Mouse (Mus musculus) hindbrain, postnatal 0 days (tissue): ENCODE results near the gene Ranbp3. TPM values are rescaled to one million over a fixed set of nuclear protein-coding genes. Genes with fewer than 3 reads are reported as not detected.
A peak's percentile ranks its signal among the peaks of the same experiment; 100 is the strongest.

Experiments
- ATAC-seq: fragments of 200-750 bp; cut with Nextera tagmentation; 2 replicates; pipeline ENCODE4 v1.8.0; 2017; ENCODE audit warnings: mild to moderate bottlenecking, moderate TSS enrichment, moderate library complexity
- DNase-seq: peaks from one replicate; pipeline ENCODE4 v3.0.0-alpha.2; 2015; ENCODE audit warnings: low spot score
- H3K27ac ChIP-seq: fragments of 300-500 bp; sonication (generic); 2 replicates; pipeline ENCODE4 v1.5.1; 2014; ENCODE audit warnings: mild to moderate bottlenecking
- H3K27me3 ChIP-seq: fragments of 300-500 bp; sonication (generic); 2 replicates; pipeline ENCODE4 v1.6.1; 2014; ENCODE audit warnings: low read length, mixed read lengths; ENCODE audit not compliant: insufficient read depth
- H3K36me3 ChIP-seq: fragments of 300-500 bp; sonication (generic); 2 replicates; pipeline ENCODE4 v1.6.1; 2014; ENCODE audit warnings: low read length, mixed read lengths; ENCODE audit not compliant: insufficient read depth
- H3K4me1 ChIP-seq: fragments of 300-500 bp; sonication (generic); 2 replicates; pipeline ENCODE4 v1.6.1; 2014; ENCODE audit warnings: antibody characterized with exemption, low read length, mixed read lengths; ENCODE audit not compliant: insufficient read depth
- H3K4me2 ChIP-seq: fragments of 300-500 bp; sonication (generic); 2 replicates; pipeline ENCODE4 v1.6.1; 2014; ENCODE audit warnings: low read depth, mild to moderate bottlenecking, low read length, moderate library complexity, mixed read lengths
- H3K4me3 ChIP-seq: fragments of 300-500 bp; sonication (generic); 2 replicates; pipeline ENCODE4 v1.5.1; 2014; ENCODE audit warnings: low read length
- H3K9ac ChIP-seq: fragments of 300-500 bp; sonication (generic); replicated peaks from 2 replicates; pipeline ENCODE4 v1.6.1; 2014; ENCODE audit warnings: mild to moderate bottlenecking, low read length, moderate library complexity, mixed read lengths
- H3K9me3 ChIP-seq: fragments of 300-500 bp; sonication (generic); 2 replicates; pipeline ENCODE4 v1.6.1; 2016; ENCODE audit warnings: low read length, mixed read lengths
- CTCF ChIP-seq: IDR thresholded peaks from 2 replicates; pipeline ENCODE4 v1.5.1; 2016; ENCODE audit warnings: antibody characterized with exemption, control low read depth, low read depth
- WGBS: fragments of 180-500 bp; shearing (Covaris S2); extraction: QIAGEN DNeasy Blood & Tissue Kit; methylation state at CpG from one replicate; pipeline ENCODE4 v1.1.7; 2014; 5-methylcytosine and 5-hydroxymethylcytosine counted together
- polyA plus RNA-seq: library from polyadenylated mRNA; unstranded; fragments of >200 nt; fragmentation: Nextera tagmentation; extraction: Ambion mirVana; gene quantifications from 2 replicates; pipeline ENCODE4 v1.2.1, GENCODE M21; 2015
- total RNA-seq: library from RNA; depleted of rRNA; stranded (reverse); fragments of >200 nt; gene quantifications from 2 replicates; pipeline ENCODE4 v1.2.3, GENCODE M21; 2014

The Ranbp3 gene
- total and polyA plus RNA-seq, 2 experiments from 2014 or later: 88.7 to 121 TPM

GRCm38 (mm10) chr17:56656171-56656570, 16.9 kb upstream of the Ranbp3 start:
- TF ChIP-seq CTCF: no peak
- WGBS: 87% methylated on average over 6 of the region's 6 CpGs
- H3K36me3 ChIP-seq: no peaks in the 10 kb centered on the region
- no peak for ATAC-seq
- H3K9ac ChIP-seq: no peak overlapping the region
- no peaks in the 10 kb centered on the region for H3K9me3 ChIP-seq
- no peaks in the 10 kb centered on the region for H3K4me1 ChIP-seq
- H3K27me3 ChIP-seq: no peaks in the 10 kb centered on the region
- H3K27ac ChIP-seq: no peak overlapping the region
- H3K4me3 ChIP-seq: no peak overlapping the region
- H3K4me2 ChIP-seq: no peak overlapping the region
- no peak for DNase-seq

DNA sequence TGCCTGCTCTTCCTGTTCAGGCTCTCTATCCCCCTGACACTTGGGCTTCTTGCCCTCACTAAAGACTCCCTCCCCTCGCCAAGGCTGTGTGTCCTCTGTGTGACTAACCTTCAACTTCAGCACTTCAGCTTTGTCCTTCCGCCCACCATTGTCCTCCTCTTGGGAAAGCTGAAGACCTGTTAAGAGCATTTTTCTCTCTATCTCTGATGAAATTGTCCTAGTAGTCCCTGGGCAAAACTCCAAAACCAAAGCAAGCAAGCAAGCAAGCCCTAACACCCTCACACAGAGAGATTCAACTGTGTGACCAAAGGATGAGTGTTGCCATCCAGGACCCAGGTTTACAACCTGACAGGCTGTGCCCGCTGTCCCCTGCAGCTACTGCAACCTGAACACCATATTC, 9.4 kb upstream of the Ranbp3 start:
- H3K27ac ChIP-seq: no peak overlapping the region
- no peaks in the 10 kb centered on the region for H3K36me3 ChIP-seq
- H3K4me2 ChIP-seq: no peak overlapping the region
- no peaks in the 10 kb centered on the region for H3K9me3 ChIP-seq
- WGBS: 57% methylated on average over 3 of the region's 3 CpGs
- ATAC-seq: no peak
- no peaks in the 10 kb centered on the region for H3K27me3 ChIP-seq
- no peak overlapping the region for H3K4me3 ChIP-seq
- no peak for TF ChIP-seq CTCF
- no peak for DNase-seq
- H3K4me1 ChIP-seq: no peaks in the 10 kb centered on the region
- H3K9ac ChIP-seq: no peak overlapping the region

GRCm38 (mm10) chr17:56664333-56664732, 8.8 kb upstream of the Ranbp3 start:
- DNase-seq (no peak), ATAC-seq (no peak)
- Histone ChIP-seq H3K9ac (no peak overlapping the region), H3K36me3 (no peaks in the 10 kb centered on the region), H3K4me3 (no peak overlapping the region), H3K9me3 (no peaks in the 10 kb centered on the region), H3K27ac (no peak overlapping the region), H3K4me2 (no peak overlapping the region), H3K27me3 (no peaks in the 10 kb centered on the region), H3K4me1 (no peaks in the 10 kb centered on the region)
- no peak for TF ChIP-seq CTCF
- 9% methylated on average over 10 of the region's 10 CpGs for WGBS

DNA sequence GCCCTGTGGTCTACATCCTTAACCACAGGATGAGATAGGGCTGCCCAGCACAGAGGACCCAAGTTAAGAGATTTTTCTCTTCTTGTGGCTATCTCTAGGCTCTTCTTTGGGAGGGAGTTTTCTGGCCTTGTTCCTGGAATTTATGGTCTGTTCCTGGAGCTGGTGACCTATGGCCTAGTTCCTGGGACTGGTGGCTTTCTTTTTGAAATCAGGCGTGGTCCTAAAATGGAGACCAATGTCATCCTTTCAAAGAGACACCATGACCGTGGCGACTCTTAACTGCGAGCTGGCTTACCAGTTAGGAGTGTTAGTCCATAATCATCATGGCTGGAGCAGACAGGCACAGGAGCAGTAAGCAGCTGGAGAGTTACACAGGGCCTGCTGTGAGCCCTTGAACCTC, 6.7 kb upstream of the Ranbp3 start:
- 87% methylated on average over 4 of the region's 4 CpGs for WGBS
- Histone ChIP-seq H3K27ac (no peak overlapping the region), H3K4me3 (no peak overlapping the region), H3K9ac (no peak overlapping the region), H3K4me1 (no peaks in the 10 kb centered on the region), H3K9me3 (no peaks in the 10 kb centered on the region), H3K36me3 (no peaks in the 10 kb centered on the region), H3K27me3 (no peaks in the 10 kb centered on the region), H3K4me2 (no peak overlapping the region)
- DNase-seq: no peak
- no peak for ATAC-seq
- TF ChIP-seq CTCF: no peak

- ATAC-seq (no peak), DNase-seq (no peak)
- Histone ChIP-seq H3K27ac (no peak overlapping the region), H3K9ac (no peak overlapping the region), H3K4me2 (no peak overlapping the region), H3K4me1 (no peaks in the 10 kb centered on the region; the same call in 1 of the 2 replicates), H3K9me3 (no peaks in the 10 kb centered on the region), H3K4me3 (no peak overlapping the region), H3K27me3 (no peaks in the 10 kb centered on the region), H3K36me3 (no peaks in the 10 kb centered on the region)
- no peak for TF ChIP-seq CTCF
- whole genome bisulfite sequencing: 77% methylated on average over 3 of the region's 3 CpGs
These were observed 5.5 kb upstream of the Ranbp3 start for GRCm38 (mm10) chr17:56667591-56667990.

DNA sequence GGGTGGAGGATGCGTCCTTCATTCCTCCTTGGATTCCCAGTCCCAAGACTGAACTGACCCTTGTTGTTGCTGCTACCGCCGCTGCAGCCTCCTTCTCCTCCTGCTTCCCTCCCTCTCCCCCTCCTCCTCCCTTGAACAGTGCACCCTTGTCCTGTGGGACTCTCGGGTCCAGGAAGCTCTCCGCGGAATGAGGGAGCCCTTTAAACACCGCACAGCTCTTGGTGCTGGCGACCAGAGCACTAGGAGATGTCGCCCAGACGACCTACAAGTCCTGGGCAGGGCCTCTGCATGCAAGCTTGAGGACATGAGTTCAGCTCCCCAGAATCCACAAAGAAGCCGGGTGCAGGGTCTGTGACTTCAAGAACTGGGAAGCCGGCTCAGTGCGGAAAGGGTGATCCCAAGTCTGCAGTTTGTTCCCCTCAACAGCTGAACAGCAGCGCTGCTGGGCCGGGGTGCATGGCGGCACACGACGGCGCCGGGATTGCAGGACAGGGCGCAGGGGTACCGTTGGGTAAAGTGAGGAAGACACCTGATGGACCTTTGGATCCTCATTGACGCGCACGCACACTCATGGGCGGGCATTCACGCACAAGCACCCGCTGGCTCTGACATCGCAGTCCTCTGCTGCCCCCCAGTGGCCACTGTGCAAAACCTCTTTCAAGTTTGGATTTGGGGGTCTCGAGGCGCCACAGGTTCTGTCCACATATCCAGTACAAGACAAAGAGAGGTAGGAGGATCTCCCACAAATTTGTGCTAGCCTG, 4.5 kb upstream of the Ranbp3 start:
- Histone ChIP-seq H3K4me3 (peak overlapping the region; percentile 36), H3K36me3 (no peaks in the 10 kb centered on the region), H3K27me3 (no peaks in the 10 kb centered on the region), H3K9ac (peak overlapping the region; percentile 10; the same call in 1 of the 2 replicates), H3K4me1 (no peaks in the 10 kb centered on the region; the same call in 1 of the 2 replicates), H3K9me3 (no peaks in the 10 kb centered on the region), H3K27ac (no peak overlapping the region), H3K4me2 (peak overlapping the region; percentile 70)
- peak; percentile 92 for DNase-seq
- WGBS: 4% methylated on average over 31 of the region's 31 CpGs
- peak; percentile 95 for TF ChIP-seq CTCF
- peak; percentile 16 for ATAC-seq

- H3K4me1 ChIP-seq: no peaks in the 10 kb centered on the region; the same call in none of the 2 replicates
- DNase-seq (no peak), ATAC-seq (no peak)
- H3K27me3 ChIP-seq: no peaks in the 10 kb centered on the region
- no peak overlapping the region for H3K9ac ChIP-seq
- no peak for TF ChIP-seq CTCF
- 87% methylated on average over 8 of the region's 8 CpGs for WGBS
- H3K4me3 ChIP-seq: no peak overlapping the region
- H3K4me2 ChIP-seq: no peak overlapping the region
- no peaks in the 10 kb centered on the region for H3K36me3 ChIP-seq
- H3K27ac ChIP-seq: no peak overlapping the region
- H3K9me3 ChIP-seq: no peaks in the 10 kb centered on the region
These were observed 3.3 kb upstream of the Ranbp3 start for GRCm38 (mm10) chr17:56669766-56670165.
